Mouse (Mus musculus): ENCODE results near the gene Map4k3. TPM values are rescaled to one million over a fixed set of nuclear protein-coding genes. Genes with fewer than 3 reads are reported as not detected.
A peak's percentile ranks its signal among the peaks of the same experiment; 100 is the strongest.
"Not testable (repeated sequence)": the region's sequence is repeated elsewhere in the genome, so short reads cannot be mapped to it uniquely, and the experiment has no call there.

Gene Map4k3
- polyA plus RNA-seq, 1 experiment from 2014 or later = 5.5 TPM

DNA sequence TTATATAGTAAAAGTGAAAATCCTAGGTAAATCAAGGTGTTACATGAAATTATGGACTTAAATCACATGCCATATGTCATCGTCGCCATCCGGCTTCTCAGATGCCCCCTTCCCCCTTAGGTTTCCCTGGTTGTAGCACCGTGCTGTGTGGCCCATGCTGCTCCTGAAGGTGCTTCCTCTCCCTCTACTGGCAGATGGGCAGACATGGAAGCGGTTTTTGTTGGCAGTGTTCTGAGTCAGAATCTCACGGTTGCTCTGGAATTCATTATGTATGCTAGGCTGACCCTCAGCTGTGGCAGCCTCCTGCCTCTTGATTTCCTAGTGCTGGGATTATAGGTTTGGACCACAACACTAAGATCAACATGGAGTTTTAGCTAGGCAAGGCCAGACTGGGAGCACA is 191.1 kb downstream of the Map4k3 start:
- no peaks in the 10 kb centered on the region for H3K27me3 ChIP-seq (ENCODE audit: insufficient read depth, low read length)
- H3K4me3 ChIP-seq (ENCODE audit: low read depth, low read length) = no peak overlapping the region
- TF ChIP-seq CTCF (IDR thresholded peaks at IDR 0.05; ENCODE audit: low read depth) (peak; percentile 28), EP300 (IDR thresholded peaks at IDR 0.05; ENCODE audit: low read depth) (no peak)
- ATAC-seq (no peak), DNase-seq (peak; percentile 8)
- no peak overlapping the region for H3K4me2 ChIP-seq (ENCODE audit: low read depth, low read length)
- H3K4me1 ChIP-seq (ENCODE audit: insufficient read depth) = no peaks in the 10 kb centered on the region
- WGBS (ENCODE audit: insufficient replicate concordance) = 67% methylated on average over 6 of the region's 6 CpGs
- H3K27ac ChIP-seq (ENCODE audit: low read depth) = no peak overlapping the region
- H3K9ac ChIP-seq (replicated peaks) = no peak overlapping the region
- no peaks in the 10 kb centered on the region for H3K9me3 ChIP-seq (ENCODE audit: low read length)
- H3K36me3 ChIP-seq (replicated peaks; ENCODE audit: insufficient read depth, low read length) = no peaks in the 10 kb centered on the region

DNA sequence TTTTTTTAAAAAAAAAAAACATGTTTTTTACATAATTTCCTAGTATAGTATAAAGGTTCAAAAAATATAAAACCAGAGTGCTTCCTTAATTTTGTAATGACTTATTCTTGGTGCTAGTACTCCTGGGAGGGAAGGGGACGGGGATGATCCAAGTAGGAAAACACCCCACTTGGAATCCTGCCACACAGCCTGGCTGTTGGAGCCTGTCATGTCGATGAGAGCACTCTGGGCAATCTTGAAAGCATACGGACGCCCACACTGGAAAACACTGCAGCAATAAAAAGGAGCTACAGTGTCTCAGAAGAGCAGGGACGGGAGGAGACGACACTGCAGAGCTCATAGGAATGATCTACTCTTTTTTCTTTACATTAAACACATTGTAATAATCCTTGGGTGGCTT is 192.7 kb downstream of the Map4k3 start:
- ATAC-seq = no peak
- no peaks in the 10 kb centered on the region for H3K9me3 ChIP-seq (ENCODE audit: low read length)
- H3K27me3 ChIP-seq (ENCODE audit: insufficient read depth, low read length) = no peaks in the 10 kb centered on the region
- no peak overlapping the region for H3K4me3 ChIP-seq (ENCODE audit: low read depth, low read length)
- WGBS (ENCODE audit: insufficient replicate concordance) = 71% methylated on average over 6 of the region's 6 CpGs
- H3K4me1 ChIP-seq (ENCODE audit: insufficient read depth) = no peaks in the 10 kb centered on the region
- H3K9ac ChIP-seq (replicated peaks) = no peak overlapping the region
- no peak overlapping the region for H3K4me2 ChIP-seq (ENCODE audit: low read depth, low read length)
- no peak for TF ChIP-seq CTCF (IDR thresholded peaks at IDR 0.05; ENCODE audit: low read depth)
- TF ChIP-seq EP300 (IDR thresholded peaks at IDR 0.05; ENCODE audit: low read depth) = no peak
- DNase-seq = no peak
- H3K36me3 ChIP-seq (replicated peaks; ENCODE audit: insufficient read depth, low read length) = no peaks in the 10 kb centered on the region
- H3K27ac ChIP-seq (ENCODE audit: low read depth) = no peak overlapping the region

DNA sequence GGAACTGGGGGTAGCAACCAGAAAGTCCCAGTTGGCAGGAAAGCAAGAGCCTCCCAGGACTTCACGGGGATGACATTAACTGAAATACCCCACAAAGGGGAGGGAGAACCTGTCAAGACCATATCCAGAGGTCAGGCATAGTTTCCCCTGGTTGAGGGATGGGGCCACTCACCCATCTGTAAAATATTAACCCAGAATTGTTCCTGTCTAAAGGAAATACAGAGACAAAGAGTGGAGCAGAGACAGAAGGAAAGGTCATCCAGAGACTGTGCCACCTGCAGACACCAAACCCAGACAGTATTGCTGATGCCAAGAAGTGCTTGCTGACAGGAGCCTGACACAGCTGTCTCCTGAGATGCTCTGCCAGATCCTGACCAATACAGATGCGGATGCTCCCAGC is 196.9 kb downstream of the Map4k3 start:
- H3K4me2 ChIP-seq (ENCODE audit: low read depth, low read length); ATAC-seq; H3K9ac ChIP-seq (replicated peaks); DNase-seq; H3K9me3 ChIP-seq (ENCODE audit: low read length); H3K4me3 ChIP-seq (ENCODE audit: low read depth, low read length); H3K4me1 ChIP-seq (ENCODE audit: insufficient read depth); H3K27ac ChIP-seq (ENCODE audit: low read depth); H3K27me3 ChIP-seq (ENCODE audit: insufficient read depth, low read length); H3K36me3 ChIP-seq (replicated peaks; ENCODE audit: insufficient read depth, low read length): not testable (repeated sequence)
- 59% methylated on average over 2 of the region's 2 CpGs for WGBS (ENCODE audit: insufficient replicate concordance)

Other genes with a start within 250 kb of the Map4k3 start
- 1.4 TPM in 2 replicates for gene Sos1, start 248.0 kb downstream of the Map4k3 start, polyA plus RNA-seq (2015; fragmentation: Nextera tagmentation; extraction: Ambion mirVana)
- gene Cdkl4, start 150.7 kb downstream of the Map4k3 start, polyA plus RNA-seq (2015; fragmentation: Nextera tagmentation; extraction: Ambion mirVana) = 0.17 and 0.34 TPM in 2 replicates
- 0.24 and 0.38 TPM in 2 replicates for gene Tmem178, start 216.1 kb upstream of the Map4k3 start, polyA plus RNA-seq (2015; fragmentation: Nextera tagmentation; extraction: Ambion mirVana)

Data from liver, postnatal 0 days (tissue).